Mouse (Mus musculus) megakaryocyte, embryonic 14.5 days (primary cell): Measurements from ENCODE around the gene Podxl2.

Experiments used
- FLI1 ChIP-seq: IDR thresholded peaks from 2 replicates; pipeline ENCODE4 v1.6.1; 2012; ENCODE audit warnings: low read length, inconsistent platforms, mixed read lengths
- GATA1 ChIP-seq: IDR thresholded peaks from 3 replicates; pipeline ENCODE4 v1.6.1; 2012; ENCODE audit warnings: mixed read lengths, low read length, inconsistent platforms, borderline replicate concordance

DNA sequence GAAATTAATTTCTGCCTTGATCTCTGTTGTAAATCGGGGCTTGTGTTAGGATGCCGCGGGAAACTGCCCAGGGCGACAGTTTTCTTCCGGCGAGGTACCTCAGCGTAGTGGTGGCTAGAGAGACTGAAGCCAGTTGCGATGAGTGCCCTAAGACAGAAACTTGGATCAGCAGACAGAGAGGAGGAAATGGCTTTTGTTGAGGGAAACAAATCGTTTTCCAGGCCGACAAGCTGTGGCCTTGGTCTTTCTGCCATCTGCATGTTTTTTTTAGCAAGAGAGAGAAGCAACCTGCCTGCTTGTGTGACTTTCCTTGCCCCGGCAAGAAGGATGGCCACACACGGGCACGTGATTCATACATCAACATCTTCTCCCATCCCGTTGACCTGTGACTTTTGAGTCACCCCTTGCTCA lies 80.3 kb downstream of the Podxl2 start:
- TF ChIP-seq GATA1, result no peak
- TF ChIP-seq FLI1, result no peak
